Mouse (Mus musculus) lung, postnatal 10 days (tissue): ENCODE data around the gene Nes.

Source experiments
- DNase-seq: peaks from one replicate; pipeline ENCODE4 v3.0.0; 2021

Gene Nes

DNA sequence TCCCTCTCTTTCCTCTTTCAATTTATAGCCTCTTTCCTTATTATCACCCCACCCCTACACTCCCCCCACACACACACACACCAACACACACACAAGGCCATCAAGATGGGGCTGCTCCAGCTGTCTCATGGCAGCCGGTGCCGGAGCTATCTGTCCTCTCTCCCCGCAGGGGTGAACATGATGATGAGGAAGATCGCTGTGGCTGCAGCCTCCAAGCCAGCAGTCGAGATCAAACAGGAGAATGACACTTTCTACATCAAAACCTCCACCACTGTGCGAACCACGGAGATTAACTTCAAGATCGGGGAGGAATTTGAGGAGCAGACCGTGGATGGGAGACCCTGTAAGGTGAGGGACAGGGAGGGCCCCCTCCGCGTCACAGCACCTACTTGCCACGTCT is 18.9 kb upstream of the Nes start:
- DNase-seq: no peak

DNA sequence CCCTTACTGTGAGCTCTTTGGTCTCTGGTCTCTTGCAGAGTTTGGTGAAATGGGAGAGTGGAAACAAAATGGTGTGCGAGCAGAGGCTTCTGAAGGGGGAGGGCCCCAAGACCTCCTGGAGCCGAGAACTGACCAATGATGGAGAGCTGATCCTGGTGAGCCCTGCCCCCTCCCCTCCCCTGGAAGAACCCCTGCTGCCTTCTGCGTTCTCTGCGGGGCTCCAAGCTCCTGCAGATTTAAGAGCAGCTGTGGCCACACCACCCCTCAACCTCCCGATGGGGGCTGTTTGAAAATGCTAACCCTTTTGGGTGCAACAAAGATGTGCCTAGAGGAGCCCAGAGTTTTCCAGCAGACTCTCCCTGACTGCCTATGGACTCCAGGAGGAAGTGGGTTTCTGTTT is 18.4 kb upstream of the Nes start:
- peak; percentile 68 for DNase-seq

- no peak for DNase-seq
Measured at GRCm38 (mm10) chr3:87958056-87958455, 12.8 kb upstream of the Nes start.

GRCm38 (mm10) chr3:87958476-87958875 is 12.4 kb upstream of the Nes start:
- no peak for DNase-seq

DNA sequence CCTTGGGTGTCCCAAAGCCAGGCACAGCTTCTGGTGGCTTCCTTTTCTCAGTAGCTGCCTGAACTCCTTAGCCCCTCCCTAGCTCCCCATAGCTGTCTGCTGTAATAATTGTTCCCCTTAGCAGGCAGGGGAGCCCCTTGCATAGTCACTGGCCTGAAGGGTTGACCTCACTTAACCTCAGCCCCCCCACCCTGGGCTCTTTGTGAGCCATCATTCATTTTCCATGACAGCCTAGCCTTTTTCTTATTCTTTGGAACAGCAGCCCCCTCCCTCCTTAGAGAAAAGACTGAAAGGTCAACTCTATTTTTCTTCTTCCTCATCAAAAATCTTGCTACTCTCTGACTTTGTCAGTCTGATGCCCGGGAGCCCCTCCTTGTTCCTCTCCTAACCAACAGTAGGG is 11.9 kb upstream of the Nes start:
- no peak for DNase-seq

DNA sequence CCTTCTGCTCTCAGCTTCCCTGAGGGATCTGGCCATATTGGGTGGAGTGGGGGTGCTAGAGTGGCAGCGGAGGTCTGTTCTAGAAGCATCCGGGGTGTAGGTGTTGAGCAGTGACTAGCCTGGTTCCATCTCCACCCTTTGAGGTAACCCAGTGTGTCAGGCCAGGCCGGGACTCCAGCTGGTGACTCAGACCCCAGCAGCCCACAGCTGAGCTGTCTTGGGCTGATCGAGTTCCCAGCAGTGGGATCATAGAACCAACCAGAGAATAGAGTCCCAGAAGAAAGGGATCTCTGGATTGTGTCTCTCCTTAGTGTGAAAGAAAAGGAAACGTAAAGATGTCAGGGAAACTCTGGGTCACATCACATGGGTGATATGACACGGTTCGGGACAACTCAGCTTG is 11.5 kb upstream of the Nes start:
- no peak for DNase-seq

GRCm38 (mm10) chr3:87960191-87960585 is 10.7 kb upstream of the Nes start:
- no peak for DNase-seq

GRCm38 (mm10) chr3:87960586-87961191 is 10.2 kb upstream of the Nes start:
- peak; percentile 97 for DNase-seq

GRCm38 (mm10) chr3:87970184-87970938 is 517 bp upstream of the Nes start:
- DNase-seq: peak; percentile 77

DNA sequence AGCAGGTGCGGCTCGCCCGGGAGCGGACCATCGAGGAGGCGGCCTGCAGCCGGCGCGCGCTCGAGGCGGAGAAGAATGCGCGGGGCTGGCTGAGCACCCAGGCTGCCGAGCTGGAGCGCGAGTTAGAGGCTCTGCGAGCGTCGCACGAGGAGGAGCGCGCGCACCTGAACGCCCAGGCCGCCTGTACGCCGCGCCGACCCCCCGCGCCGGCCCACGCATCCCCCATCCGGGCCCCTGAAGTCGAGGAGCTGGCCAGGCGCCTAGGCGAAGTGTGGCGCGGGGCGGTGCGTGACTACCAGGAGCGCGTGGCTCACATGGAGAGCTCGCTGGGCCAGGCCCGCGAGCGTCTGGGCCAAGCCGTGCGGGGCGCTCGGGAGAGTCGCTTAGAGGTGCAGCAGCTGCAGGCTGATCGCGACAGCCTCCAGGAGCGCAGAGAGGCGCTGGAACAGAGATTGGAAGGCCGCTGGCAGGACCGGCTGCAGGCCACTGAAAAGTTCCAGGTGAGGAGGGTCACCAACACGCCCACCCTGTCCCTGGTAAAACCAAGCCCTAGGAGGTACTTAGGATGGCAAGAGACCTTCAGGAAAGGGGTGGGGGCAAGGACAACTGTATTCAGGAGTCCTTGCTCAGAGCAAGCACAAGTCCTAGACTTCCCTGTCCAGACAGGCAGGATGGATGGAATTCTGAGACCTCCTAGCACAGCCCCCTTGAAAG is 768 bp downstream of the Nes start:
- DNase-seq: no peak

- DNase-seq: no peak
Measured at GRCm38 (mm10) chr3:87972203-87972664, 1.4 kb downstream of the Nes start.

DNA sequence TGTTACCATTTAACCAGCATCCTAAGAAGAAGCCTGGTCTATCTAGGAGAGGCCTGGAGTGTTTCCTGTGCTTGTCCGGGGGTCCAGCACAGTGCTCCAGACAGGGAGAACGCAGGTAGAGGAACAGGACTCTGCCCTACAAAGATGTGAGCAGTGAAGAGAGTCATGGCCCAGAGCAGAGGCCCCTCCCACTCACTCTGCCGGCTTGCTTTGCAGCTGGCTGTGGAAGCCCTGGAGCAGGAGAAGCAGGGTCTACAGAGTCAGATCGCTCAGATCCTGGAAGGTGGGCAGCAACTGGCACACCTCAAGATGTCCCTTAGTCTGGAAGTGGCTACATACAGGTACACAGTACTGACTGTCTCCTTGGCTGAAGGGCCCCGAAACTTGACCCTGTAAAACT is 1.9 kb downstream of the Nes start:
- no peak for DNase-seq

GRCm38 (mm10) chr3:87973593-87974380 is 2.9 kb downstream of the Nes start:
- no peak for DNase-seq

GRCm38 (mm10) chr3:87974381-87974987 is 3.6 kb downstream of the Nes start:
- peak; percentile 74 for DNase-seq

DNA sequence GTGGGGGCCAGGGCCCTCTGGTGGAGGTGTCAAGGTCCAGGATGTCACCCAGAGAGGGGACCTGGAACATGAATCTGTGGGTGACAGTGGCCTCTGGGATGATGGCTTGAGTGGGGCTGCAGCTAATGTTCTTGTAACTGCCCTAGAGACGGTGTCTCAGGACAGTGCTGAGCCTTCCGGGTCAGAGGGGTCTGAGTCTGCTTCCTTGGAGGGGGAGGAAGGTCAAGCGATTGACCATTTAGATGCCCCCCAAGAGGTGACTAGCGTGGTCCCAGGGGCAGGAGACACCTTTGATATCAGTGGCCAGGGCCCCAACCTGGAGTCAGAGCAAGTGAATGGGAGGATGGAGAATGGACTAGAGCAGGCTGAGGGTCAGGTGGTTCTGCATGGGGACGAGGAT is 8.6 kb downstream of the Nes start:
- no peak for DNase-seq

DNA sequence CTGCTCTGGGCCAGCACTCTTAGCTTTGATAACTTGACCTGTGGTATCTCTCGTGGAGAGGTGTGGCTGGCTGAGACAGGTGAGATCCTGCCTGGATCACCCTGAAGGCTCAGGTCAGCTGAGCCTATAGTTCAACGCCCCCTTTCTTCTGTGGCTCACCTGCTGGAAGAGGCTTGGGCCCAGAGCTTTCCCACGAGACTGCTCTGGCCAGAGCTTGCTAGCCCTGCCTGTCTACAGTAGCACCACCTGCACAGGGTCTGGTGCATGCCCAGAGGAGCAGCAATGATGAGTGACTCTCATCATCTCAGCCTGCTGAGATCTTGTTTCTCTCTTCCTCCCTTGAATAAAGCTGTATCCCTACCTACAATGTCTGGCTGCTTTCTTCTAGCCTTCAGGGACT is 9.2 kb downstream of the Nes start:
- no peak for DNase-seq

- DNase-seq: no peak
Measured at GRCm38 (mm10) chr3:87980728-87981127, 9.8 kb downstream of the Nes start.

DNA sequence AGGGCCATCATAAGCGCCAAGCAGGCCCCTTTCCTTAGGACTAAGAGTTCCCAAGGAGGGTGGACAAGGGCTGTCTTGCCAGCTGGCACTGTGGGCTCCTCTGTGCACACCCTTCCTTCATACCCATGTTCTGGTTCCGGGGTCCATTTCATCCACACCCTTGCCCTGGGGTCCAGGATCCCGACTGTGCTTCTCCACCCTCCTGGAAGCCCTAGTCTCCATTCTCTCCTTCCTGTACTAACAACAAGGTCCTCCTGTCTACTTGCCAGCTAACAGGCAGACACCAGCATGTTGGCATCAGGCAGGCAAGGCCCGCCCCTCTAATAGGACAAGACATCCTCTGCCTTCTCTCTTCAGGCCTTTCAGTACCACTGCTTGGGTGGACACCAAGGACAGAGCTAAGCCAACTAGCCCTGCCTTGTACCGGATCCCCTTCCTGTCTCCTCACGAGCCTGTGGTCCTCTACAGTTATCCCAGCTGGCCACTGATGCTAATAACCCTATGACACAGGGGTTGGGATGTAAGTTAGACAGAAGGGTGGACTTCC is 10.4 kb downstream of the Nes start:
- DNase-seq: peak; percentile 44

DNA sequence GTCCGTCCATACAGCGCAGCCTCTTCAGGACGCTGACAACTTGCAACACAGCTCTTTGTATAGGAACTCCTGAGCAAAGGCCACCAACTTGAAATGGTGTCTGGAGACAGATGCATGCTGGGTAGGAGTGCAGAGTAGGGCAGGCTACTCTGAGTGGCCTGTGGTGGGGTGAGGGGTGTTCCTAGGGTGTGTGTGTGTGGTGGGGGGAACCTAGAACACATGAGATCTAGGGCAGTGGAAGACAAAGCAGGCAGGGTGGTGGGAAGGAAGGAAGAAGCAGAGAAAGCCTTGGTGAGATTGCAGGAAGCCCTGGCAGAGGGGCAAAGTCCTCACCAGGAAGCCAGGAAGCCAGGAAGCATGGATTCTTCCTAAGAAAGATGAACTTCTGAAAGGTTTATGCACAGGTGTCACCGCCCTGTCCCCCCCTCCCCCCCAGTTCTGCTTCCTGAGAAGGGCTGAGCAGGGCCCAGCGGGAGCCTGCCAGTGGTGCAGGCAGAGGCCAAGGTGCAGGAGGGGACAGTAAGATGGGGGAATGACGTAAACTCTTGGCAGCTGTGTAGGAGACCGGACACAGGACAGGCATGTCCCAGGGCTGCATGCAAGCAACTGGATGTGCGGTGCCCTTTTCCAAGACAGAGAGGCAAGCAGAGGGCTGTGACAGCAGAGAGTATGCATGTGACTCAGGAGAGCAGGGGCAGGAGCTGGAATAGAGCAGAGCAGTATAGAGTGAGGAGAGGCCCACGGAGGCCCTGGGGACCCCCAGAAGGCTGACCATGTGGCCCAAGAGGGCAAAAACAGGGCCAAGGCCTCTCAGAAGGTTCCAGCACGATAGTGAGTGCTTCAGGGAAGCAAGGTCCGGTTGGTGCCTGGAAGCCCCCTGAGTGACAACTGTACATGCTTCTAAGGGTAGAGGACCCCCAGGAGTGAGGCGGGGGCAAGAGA is 11.3 kb downstream of the Nes start:
- peak; percentile 92 for DNase-seq

GRCm38 (mm10) chr3:87982836-87983601 is 12.1 kb downstream of the Nes start:
- DNase-seq: peak; percentile 90
